Mouse (Mus musculus) cortical plate, adult 2 months (tissue): Measurements from ENCODE around the gene Fam98b. TPM values are rescaled to one million over a fixed set of nuclear protein-coding genes. Genes with fewer than 3 reads are reported as not detected.

ENCODE experiments used
- H3K27ac ChIP-seq: fragments of 200-500 bp; 2 replicates; pipeline ENCODE4 v1.5.1; 2012; ENCODE audit warnings: low read length, control low read depth, inconsistent platforms; ENCODE audit not compliant: insufficient read depth
- H3K4me1 ChIP-seq: fragments of 200-500 bp; 2 replicates; pipeline ENCODE4 v1.6.1; 2011; ENCODE audit warnings: low read length; ENCODE audit not compliant: control insufficient read depth, insufficient read depth
- H3K4me3 ChIP-seq: fragments of 200-500 bp; 2 replicates; pipeline ENCODE4 v1.5.1; 2011; ENCODE audit warnings: mild to moderate bottlenecking, low read length, control low read depth; ENCODE audit not compliant: insufficient read depth
- CTCF ChIP-seq: fragments of 200-500 bp; IDR thresholded peaks from 2 replicates; pipeline ENCODE4 v1.5.1; 2011; ENCODE audit warnings: mild to moderate bottlenecking, control low read depth, low read length; ENCODE audit not compliant: insufficient read depth; ENCODE audit errors: extremely low read depth
- POLR2A ChIP-seq: fragments of 200-500 bp; IDR thresholded peaks from 2 replicates; pipeline ENCODE4 v1.6.1; 2011; ENCODE audit warnings: mild to moderate bottlenecking, low read length, control low read depth; ENCODE audit not compliant: insufficient read depth; ENCODE audit errors: extremely low read depth
- polyA plus RNA-seq: library from polyadenylated mRNA; depleted of rRNA; stranded (reverse); fragments of >200 nt; gene quantifications from 2 replicates; pipeline ENCODE4 v1.2.3, GENCODE M21; 2012

Gene Fam98b
- polyA plus RNA-seq, 1 experiment, result 34.3 TPM

- Histone ChIP-seq H3K27ac (no peak overlapping the region), H3K4me3 (no peak overlapping the region), H3K4me1 (0 out of 2 replicates have a peak, but pooled peaks cover 2% of the 10 kb centered on the region)
- no peak for TF ChIP-seq POLR2A
- TF ChIP-seq CTCF, result no peak
These were observed 50.3 kb downstream of the Fam98b start for GRCm38 (mm10) chr2:117299596-117300448.

DNA sequence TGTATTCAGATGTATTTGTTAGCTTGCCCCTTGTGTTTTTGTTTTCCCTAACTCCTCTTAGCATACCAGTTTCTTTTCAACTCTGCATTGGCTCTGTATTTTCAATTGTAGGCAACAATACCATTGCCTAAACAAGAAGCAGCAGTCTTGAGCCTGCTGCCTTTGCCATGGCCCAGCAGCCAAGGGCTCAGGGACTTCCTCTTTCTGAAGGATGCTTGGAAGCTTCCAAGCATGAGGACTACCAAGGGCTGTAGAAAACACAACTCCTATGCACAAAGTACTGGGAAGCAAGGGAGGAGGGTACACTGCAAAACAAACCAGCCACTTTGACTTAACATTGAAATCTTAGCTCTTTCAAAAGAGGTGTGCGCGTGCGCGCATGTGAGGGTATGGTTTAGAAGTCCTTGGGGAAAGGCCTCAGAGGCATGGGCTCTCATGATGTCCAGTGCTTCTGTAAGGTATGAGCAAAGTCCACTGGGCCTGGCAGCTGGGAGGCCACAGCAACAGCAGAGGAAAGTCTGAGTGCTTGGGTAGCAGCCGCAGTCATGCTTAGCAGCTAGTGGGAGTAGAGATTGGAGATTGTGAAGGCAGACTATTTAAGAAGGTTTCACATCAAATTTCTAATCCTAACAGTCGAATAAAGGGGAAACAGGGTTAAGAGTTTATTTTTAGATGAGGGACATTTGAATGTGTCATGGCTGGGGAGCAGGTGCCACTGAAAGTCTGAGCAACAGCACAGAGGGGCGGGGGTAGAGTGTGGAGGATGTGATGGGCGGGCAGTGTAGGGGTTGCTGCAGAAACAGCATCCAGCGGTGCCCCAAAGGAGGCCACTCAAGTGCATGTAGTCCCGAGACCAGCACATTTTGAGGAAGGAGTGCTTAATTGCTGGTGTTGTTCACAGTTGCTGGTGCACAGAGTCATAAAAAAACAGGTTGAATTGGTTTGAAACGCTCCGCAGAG lies 54.1 kb downstream of the Fam98b start:
- H3K4me1 ChIP-seq, result peaks cover 6% of the 10 kb centered on the region; the same call in 1 of the 2 replicates
- no peak overlapping the region for H3K27ac ChIP-seq
- no peak overlapping the region for H3K4me3 ChIP-seq
- no peak for TF ChIP-seq CTCF
- TF ChIP-seq POLR2A, result no peak

- no peak overlapping the region for H3K27ac ChIP-seq
- no peak overlapping the region for H3K4me3 ChIP-seq
- H3K4me1 ChIP-seq, result peaks cover 6% of the 10 kb centered on the region; the same call in 1 of the 2 replicates
- TF ChIP-seq POLR2A, result no peak
- TF ChIP-seq CTCF, result no peak
These were observed 55.4 kb downstream of the Fam98b start for GRCm38 (mm10) chr2:117304941-117305340.

- H3K4me1 ChIP-seq, result peaks cover 18% of the 10 kb centered on the region
- TF ChIP-seq POLR2A (no peak), CTCF (no peak)
- peak overlapping the region; percentile 48 for H3K27ac ChIP-seq
- no peak overlapping the region for H3K4me3 ChIP-seq
These were observed 58.4 kb downstream of the Fam98b start for GRCm38 (mm10) chr2:117307959-117308358.

DNA sequence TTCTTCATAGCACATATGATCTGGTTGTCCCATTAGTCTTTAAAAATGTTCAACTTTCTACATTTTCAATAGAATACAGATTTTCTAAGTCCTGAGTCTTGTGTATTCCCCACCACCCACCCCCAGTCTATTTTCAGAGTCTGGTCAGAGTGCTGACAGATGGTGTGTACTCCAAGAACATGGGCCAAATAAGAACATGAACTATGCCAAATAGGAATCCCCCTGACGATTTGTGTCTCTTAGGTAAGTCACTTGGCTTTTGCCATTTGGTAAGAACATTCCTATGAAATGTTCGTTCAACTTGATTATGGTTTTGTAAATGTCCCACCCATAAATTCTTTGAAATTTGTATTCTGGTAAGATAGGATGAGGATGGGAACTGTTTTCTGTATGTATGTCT lies 59.5 kb downstream of the Fam98b start:
- H3K4me3 ChIP-seq, result no peak overlapping the region
- TF ChIP-seq CTCF, result no peak
- TF ChIP-seq POLR2A, result no peak
- peak overlapping the region; percentile 93; the same call in 1 of the 2 replicates for H3K27ac ChIP-seq
- H3K4me1 ChIP-seq, result peaks cover 18% of the 10 kb centered on the region

- no peak overlapping the region for H3K4me3 ChIP-seq
- H3K4me1 ChIP-seq, result peaks cover 18% of the 10 kb centered on the region
- TF ChIP-seq CTCF, result no peak
- no peak for TF ChIP-seq POLR2A
- H3K27ac ChIP-seq, result no peak overlapping the region
These were observed 61.8 kb downstream of the Fam98b start for GRCm38 (mm10) chr2:117311349-117311748.

DNA sequence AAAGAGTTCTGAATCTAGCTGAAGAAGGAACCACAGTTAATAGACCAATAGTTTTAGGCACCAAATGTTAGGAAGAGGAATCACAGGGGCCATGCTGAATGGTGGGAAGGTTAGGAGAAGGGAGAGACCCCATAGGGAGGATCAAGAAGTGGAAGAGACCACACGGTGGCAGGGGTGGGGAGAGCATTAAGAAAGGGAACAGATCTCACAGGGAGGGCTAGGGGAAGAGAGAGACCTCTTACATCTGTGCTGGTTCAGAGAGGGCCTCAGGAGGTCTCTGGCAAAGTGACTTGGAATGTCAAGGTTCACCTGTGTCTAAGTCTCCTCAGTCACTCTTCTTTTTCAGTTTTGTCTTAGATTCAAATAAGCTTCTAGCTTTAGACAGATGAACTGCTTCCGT lies 62.5 kb downstream of the Fam98b start:
- TF ChIP-seq POLR2A (no peak), CTCF (no peak)
- Histone ChIP-seq H3K27ac (peak overlapping the region; percentile 82), H3K4me3 (no peak overlapping the region), H3K4me1 (peaks cover 18% of the 10 kb centered on the region)

- Histone ChIP-seq H3K27ac (peak overlapping the region; percentile 82; the same call in 1 of the 2 replicates), H3K4me1 (peaks cover 18% of the 10 kb centered on the region), H3K4me3 (no peak overlapping the region)
- TF ChIP-seq POLR2A (no peak), CTCF (no peak)
These were observed 62.9 kb downstream of the Fam98b start for GRCm38 (mm10) chr2:117312441-117312895.

GRCm38 (mm10) chr2:117313586-117314235 lies 64.2 kb downstream of the Fam98b start:
- Histone ChIP-seq H3K4me1 (peaks cover 14% of the 10 kb centered on the region), H3K27ac (0 out of 2 replicates have a peak overlapping the region, but pooled peaks have one; percentile 0), H3K4me3 (no peak overlapping the region)
- TF ChIP-seq CTCF (no peak), POLR2A (no peak)
